Mouse (Mus musculus) G1E-ER4 (cell line): ENCODE results near the gene Hacl1. TPM values are rescaled to one million over a fixed set of nuclear protein-coding genes. Genes with fewer than 3 reads are reported as not detected.

Source experiments
- GATA1 ChIP-seq: IDR thresholded peaks from one replicate; pipeline ENCODE4 v1.8.0; 2012; ENCODE audit warnings: low read length, inconsistent platforms
- polyA plus RNA-seq: library from polyadenylated mRNA; stranded (reverse); fragments of >175 nt; gene quantifications from 2 replicates; pipeline ENCODE4 v1.2.3, GENCODE M21; 2012

The Hacl1 gene
- polyA plus RNA-seq, 1 experiment, result 0.76 TPM

GRCm38 (mm10) chr14:31653101-31653875 lies 12.2 kb upstream of the Hacl1 start:
- no peak for TF ChIP-seq GATA1

GRCm38 (mm10) chr14:31652624-31653023 lies 11.5 kb upstream of the Hacl1 start:
- TF ChIP-seq GATA1, result no peak

- no peak for TF ChIP-seq GATA1
These were observed 11.0 kb upstream of the Hacl1 start for GRCm38 (mm10) chr14:31652106-31652505.

- TF ChIP-seq GATA1, result no peak
These were observed 10.1 kb upstream of the Hacl1 start for GRCm38 (mm10) chr14:31651206-31651605.

GRCm38 (mm10) chr14:31650347-31650746 lies 9.3 kb upstream of the Hacl1 start:
- TF ChIP-seq GATA1, result no peak

GRCm38 (mm10) chr14:31647991-31648390 lies 6.9 kb upstream of the Hacl1 start:
- TF ChIP-seq GATA1, result no peak

- no peak for TF ChIP-seq GATA1
These were observed 4.8 kb upstream of the Hacl1 start for GRCm38 (mm10) chr14:31645920-31646319.

GRCm38 (mm10) chr14:31644931-31645547 lies 4.0 kb upstream of the Hacl1 start:
- TF ChIP-seq GATA1, result no peak

- TF ChIP-seq GATA1, result no peak
These were observed 3.2 kb upstream of the Hacl1 start for GRCm38 (mm10) chr14:31644183-31644830.

- no peak for TF ChIP-seq GATA1
These were observed 545 bp upstream of the Hacl1 start for GRCm38 (mm10) chr14:31641506-31642155.

GRCm38 (mm10) chr14:31640346-31640889 lies 668 bp downstream of the Hacl1 start, which contains the start of gene Gm49387:
Gm49387 (minus strand) TSS chr14:31640878.
- TF ChIP-seq GATA1, result no peak

- no peak for TF ChIP-seq GATA1
These were observed 10.4 kb downstream of the Hacl1 start for GRCm38 (mm10) chr14:31630677-31631076.

- TF ChIP-seq GATA1, result no peak
These were observed 18.3 kb downstream of the Hacl1 start for GRCm38 (mm10) chr14:31622748-31623147.

- TF ChIP-seq GATA1, result no peak
These were observed 20.4 kb downstream of the Hacl1 start for GRCm38 (mm10) chr14:31620591-31621223.

- no peak for TF ChIP-seq GATA1
These were observed 23.1 kb downstream of the Hacl1 start for GRCm38 (mm10) chr14:31617997-31618396.
